Mouse (Mus musculus): ENCODE data around the gene Gm4491.

DNA sequence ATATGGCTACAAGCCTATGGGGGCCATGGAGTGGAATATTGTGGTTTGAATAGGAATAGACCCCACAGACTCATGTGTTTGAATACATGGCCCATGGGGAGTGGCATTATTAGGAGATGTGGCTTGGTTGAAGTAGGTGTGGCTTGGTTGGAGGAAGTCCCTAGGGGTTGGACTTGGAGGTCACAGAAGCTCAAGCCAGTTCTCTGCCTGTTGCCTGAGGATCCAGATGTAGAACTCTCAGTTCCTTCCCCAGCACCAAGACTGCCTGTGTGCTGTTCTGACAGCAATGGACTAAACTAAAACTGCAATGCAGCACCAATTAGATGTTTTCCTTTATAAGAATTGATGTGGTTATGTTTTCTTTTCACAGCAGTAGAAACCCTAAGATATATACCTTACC is 49.6 kb downstream of the Gm4491 start:
- TF ChIP-seq CTCF (IDR thresholded peaks at IDR 0.05; ENCODE audit: borderline replicate concordance, control insufficient read depth, extremely low read depth, insufficient read depth, low read length, poor library complexity) (no peak), POLR2A (IDR thresholded peaks at IDR 0.05; ENCODE audit: control insufficient read depth, extremely low read depth, insufficient read depth, low read length, poor library complexity) (no peak)

All from thymus, adult 2 months (tissue).